Mouse (Mus musculus) A20 (cell line): Measurements from ENCODE around the gene Cox5b.
"Not testable (repeated sequence)": the region's sequence is repeated elsewhere in the genome, so short reads cannot be mapped to it uniquely, and the experiment has no call there.

ENCODE experiments used
- DNase-seq: peaks from one replicate; pipeline ENCODE4 v3.0.0-alpha.2; 2011; ENCODE audit warnings: low read depth, low spot score

The Cox5b gene

DNA sequence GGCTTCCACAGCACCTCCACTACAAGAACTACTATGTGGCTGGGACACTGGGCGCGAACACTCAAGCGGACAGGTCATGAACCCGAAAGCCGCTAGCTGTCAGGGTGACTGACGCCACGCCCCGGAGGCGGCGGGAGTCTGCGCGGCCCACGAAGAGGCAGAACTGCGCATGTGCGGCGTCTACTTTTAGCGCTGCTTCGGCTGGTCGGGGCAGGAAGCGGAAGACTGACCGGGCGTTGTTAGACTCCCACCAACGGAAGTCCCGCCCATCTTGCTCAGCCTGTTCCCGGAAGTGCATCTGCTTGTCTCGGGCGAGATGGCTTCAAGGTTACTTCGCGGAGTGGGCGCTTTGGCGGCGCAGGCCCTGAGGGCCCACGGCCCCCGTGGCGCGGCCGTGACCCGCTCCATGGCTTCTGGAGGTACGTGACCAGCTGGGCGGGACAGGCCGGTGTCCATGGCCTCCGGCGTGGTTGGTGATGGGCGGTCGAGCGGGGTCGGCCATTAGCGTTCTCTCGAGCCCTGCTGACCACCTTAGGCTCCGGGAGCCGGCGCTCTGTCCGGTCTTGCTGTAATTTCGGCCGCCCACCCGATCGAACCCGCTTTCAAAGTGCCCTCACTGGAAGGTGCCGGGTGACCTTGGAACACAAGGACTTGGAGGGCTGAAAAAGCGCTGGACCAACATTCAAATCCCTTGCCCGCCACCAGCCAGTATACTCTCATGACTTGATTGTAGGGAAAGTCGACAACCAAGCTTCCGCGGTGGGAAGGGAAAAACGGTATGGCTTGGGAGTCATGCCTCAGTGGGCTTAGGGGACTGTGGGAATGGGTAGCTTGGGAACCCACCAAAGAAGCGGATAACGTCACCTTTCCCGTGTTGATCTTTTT is at the start of gene Cox5b:
Gene Cox5b, plus strand, starts transcription at position 179 of the 885 bp plus-strand sequence.
- peak; percentile 99 for DNase-seq

GRCm38 (mm10) chr1:36643957-36644614 is 47.2 kb upstream of the Cox5b start:
- no peak for DNase-seq

GRCm38 (mm10) chr1:36644615-36645007 is 46.6 kb upstream of the Cox5b start:
- no peak for DNase-seq

DNA sequence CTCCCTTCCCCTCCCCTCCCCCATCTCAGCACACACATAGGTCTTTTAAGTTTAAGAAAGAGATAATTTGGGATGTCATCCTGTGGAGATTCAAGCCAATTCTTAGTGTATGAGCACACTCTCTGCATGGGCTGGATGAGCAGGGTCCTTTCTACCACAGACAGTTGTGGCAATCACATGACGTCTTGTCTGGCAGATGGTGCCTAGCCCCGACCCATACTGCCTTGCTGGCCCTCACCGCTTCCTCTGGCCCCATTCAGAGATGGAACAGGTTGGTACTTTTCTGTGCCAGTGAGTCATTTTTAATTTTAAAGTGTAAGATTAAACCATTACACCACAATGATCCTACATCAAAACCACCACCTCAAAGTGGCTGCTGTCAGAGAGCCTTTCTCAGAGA is 45.0 kb upstream of the Cox5b start:
- DNase-seq = no peak

DNA sequence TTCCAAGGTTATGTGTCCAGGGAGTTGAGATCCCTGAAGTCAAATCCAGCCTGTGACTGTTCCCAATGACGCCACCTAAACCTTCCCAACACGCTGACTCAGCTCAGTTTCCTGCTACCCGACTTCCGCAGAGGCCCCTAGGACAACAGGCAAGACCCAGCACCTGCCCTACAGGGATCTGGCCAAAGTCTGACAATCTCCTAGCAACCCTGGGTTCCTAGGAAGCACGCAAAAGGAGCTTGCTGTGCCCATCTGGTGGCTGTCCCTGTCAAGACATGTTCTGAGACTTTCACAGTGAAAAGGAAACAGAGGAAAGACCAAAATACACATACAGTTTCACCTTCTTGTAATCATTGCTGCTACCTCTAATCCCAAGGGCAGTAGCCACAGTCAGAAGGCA is 43.6 kb upstream of the Cox5b start:
- no peak for DNase-seq

GRCm38 (mm10) chr1:36655039-36655438 is 36.2 kb upstream of the Cox5b start:
- DNase-seq = no peak

GRCm38 (mm10) chr1:36656233-36656632 is 35.0 kb upstream of the Cox5b start:
- DNase-seq = no peak

GRCm38 (mm10) chr1:36657658-36658415 is 33.4 kb upstream of the Cox5b start:
- peak; percentile 29 for DNase-seq

DNA sequence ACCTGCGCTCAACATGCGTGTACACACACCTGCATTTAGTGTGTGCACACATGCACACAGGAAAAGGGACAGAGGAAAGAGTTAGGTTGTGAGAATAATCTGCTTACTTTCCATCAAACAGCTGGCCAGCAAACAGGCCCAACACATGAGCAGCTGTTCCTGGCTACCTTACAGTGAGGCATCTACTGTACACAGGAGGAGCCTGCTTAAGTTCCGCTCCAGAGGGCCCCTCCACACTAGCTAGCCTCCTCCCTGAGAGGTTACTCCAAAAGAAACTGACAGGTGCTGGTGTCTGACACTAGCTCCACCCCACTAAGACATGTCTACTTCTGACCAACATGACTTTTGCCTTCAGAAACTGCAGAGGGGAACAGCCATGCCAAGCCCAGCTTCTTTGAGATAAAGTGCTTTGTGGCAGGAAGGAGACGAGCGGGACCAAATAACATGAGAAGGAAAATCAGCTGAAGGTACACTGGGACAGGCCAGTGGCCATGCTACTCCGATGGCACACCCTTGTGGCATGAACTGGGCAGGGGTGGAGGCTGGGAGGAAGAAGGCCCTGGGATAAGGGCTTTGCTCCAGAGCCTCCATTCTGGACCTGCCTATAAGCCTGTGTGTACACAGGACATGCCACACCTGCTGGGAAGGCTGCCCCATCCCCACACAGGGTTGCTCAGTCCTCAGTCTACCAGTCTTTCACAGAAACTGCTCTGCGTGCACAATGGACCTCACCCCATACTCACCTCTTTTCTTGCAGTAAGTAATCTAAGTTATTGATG is 32.4 kb upstream of the Cox5b start:
- peak; percentile 72 for DNase-seq

DNA sequence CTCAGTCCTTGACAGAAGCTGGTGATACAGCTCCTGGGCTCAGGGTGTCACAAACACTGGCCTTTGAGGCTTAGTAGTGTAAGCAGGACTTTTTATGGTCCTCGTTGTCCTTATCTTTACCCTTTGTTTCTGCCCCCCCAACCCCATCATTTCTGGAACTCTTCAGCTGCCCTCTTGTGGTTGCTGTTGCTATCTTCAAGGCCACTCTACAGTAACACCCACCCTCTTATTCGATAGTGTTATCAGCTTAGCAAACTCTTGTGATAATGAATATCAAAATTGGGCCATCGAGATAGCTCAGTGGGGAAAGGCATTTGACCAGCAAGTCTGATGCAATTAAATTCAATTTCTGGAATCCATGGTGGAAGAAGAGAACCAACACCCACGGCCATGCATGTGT is 26.8 kb upstream of the Cox5b start:
- peak; percentile 30 for DNase-seq

DNA sequence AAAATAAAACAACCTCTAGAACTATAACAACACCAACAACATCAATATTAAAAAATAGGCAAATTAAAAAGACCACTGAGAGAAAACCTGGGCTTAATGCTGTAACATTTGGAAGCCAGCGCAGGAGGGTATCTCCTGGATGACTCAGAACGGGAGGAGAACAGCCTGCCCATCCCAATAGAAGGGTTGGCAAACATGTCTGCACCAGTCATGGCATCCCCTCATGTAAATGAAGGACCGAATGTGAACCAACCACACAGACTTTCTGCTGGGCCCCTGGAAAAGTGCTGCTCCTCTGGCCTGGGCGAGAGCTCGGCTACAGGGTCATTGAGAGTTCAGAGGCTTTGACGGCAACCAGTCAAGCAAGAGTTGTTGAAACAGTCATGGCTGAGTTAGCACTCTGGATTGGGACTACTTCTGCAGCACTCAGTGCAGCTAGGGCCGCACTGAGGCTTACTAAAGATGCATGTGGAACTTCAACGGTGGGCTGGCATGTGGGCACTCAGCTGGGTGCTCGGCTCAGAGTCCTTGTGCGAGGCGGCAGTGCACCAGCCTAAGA is 26.0 kb upstream of the Cox5b start:
- DNase-seq = no peak

GRCm38 (mm10) chr1:36665934-36666333 is 25.3 kb upstream of the Cox5b start:
- no peak for DNase-seq

GRCm38 (mm10) chr1:36668007-36668406 is 23.2 kb upstream of the Cox5b start:
- DNase-seq = not testable (repeated sequence)

GRCm38 (mm10) chr1:36670256-36670655 is 21.0 kb upstream of the Cox5b start:
- DNase-seq = no peak

- no peak for DNase-seq
These were observed 20.0 kb upstream of the Cox5b start for GRCm38 (mm10) chr1:36671260-36671659.

GRCm38 (mm10) chr1:36672648-36673350 is 18.4 kb upstream of the Cox5b start:
- DNase-seq = no peak

DNA sequence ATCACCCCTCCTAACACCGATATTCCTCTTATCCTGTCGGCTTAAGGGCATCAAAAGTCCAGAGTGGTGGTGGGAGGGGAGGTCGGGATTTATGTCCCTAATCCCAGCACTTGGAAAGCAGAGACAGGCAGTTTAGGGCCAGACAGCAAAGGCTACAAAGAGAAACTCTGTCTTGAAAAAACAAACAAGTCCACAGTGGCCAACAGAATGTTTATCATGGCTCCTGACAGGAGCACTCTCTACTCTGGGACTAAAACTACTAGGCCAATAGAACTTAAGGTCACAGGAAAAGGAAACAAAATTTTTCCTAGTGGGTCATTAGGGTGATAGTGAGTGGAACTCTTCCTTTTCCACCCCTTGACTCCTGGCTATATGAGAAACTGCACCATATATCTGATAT is 16.3 kb upstream of the Cox5b start:
- DNase-seq = no peak

- DNase-seq = no peak
These were observed 10.4 kb upstream of the Cox5b start for GRCm38 (mm10) chr1:36680893-36681292.

DNA sequence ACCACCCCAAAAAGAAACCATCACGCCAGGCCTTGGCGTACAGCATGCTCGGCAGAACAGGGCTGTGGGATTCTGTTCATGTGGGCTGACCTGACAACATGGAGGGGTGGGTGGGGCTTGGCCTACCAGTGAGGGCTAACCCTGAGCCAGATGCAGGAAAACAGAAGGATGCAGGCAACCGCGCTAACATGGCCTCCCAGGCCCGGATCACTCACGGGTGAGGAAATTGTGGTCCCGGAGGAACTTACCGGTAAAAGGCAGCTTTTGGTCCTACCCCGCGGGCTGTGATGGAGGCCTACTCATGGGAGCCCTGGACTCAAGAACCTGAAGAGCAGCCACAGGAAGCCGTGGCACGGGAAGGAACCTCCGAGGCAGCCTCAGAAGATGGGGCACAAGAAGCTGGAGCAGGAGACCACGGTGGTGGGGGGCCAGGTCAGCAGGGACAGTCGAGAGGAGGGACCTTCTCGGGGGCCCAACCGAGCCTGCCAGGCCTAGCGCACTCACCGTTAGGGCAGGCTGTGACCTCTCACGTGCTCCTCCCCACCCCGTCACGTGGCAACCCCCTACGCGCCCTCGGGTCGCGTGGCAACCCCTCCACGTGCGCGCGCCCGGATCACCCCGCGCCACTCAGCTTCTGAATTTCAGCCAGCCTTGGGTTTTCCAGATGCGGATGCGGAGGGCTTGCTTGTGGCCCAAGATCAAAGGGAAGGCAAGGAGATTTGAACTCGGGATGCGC is 8.5 kb upstream of the Cox5b start, which contains the start of gene Fam178b:
Gene Fam178b, minus strand, starts transcription at position 564 of the 736 bp plus-strand sequence.
- no peak for DNase-seq
